Mouse (Mus musculus) forebrain, embryonic 16.5 days (tissue): ENCODE results near the gene Sgms1. TPM values are rescaled to one million over a fixed set of nuclear protein-coding genes. Genes with fewer than 3 reads are reported as not detected.

Experiments used
- ATAC-seq: fragments of 200-750 bp; cut with Nextera tagmentation; 2 replicates; pipeline ENCODE4 v1.8.0; 2017; ENCODE audit warnings: mild to moderate bottlenecking, moderate library complexity
- H3K27ac ChIP-seq: fragments of 300-500 bp; sonication (generic); 2 replicates; pipeline ENCODE4 v1.5.1; 2014; ENCODE audit warnings: low read length, control low read depth
- H3K27me3 ChIP-seq: fragments of 300-500 bp; sonication (generic); replicated peaks from 2 replicates; pipeline ENCODE4 v1.6.1; 2014; ENCODE audit warnings: low read length; ENCODE audit not compliant: control insufficient read depth, insufficient read depth
- H3K36me3 ChIP-seq: fragments of 300-500 bp; sonication (generic); 2 replicates; pipeline ENCODE4 v1.6.1; 2014; ENCODE audit not compliant: control insufficient read depth, insufficient read depth
- H3K4me1 ChIP-seq: fragments of 300-500 bp; sonication (generic); replicated peaks from 2 replicates; pipeline ENCODE4 v1.6.1; 2014; ENCODE audit warnings: low read length; ENCODE audit not compliant: control insufficient read depth, insufficient read depth
- H3K4me2 ChIP-seq: fragments of 300-500 bp; sonication (generic); 2 replicates; pipeline ENCODE4 v1.6.1; 2014; ENCODE audit warnings: mild to moderate bottlenecking, low read length, control low read depth
- H3K4me3 ChIP-seq: fragments of 300-500 bp; sonication (generic); replicated peaks from 2 replicates; pipeline ENCODE4 v1.5.1; 2014; ENCODE audit warnings: mild to moderate bottlenecking, low read length, control low read depth
- H3K9ac ChIP-seq: fragments of 300-500 bp; sonication (generic); replicated peaks from 2 replicates; pipeline ENCODE4 v1.6.1; 2014; ENCODE audit warnings: low read depth, low read length, control low read depth
- H3K9me3 ChIP-seq: fragments of 300-500 bp; sonication (generic); 2 replicates; pipeline ENCODE4 v1.6.1; 2016; ENCODE audit warnings: low read length; ENCODE audit not compliant: control insufficient read depth
- WGBS: fragments of 180-500 bp; shearing (Covaris S2); extraction: QIAGEN DNeasy Blood & Tissue Kit; methylation state at CpG from one replicate; pipeline ENCODE4 v1.1.7; 2014; 5-methylcytosine and 5-hydroxymethylcytosine counted together
- polyA plus RNA-seq: library from polyadenylated mRNA; unstranded; fragments of >200 nt; fragmentation: Nextera tagmentation; extraction: Ambion mirVana; gene quantifications from 2 replicates; pipeline ENCODE4 v1.2.1, GENCODE M21; 2015

Sgms1 gene
- polyA plus RNA-seq, 1 experiment from 2014 or later = 16.3 TPM

GRCm38 (mm10) chr19:32164128-32164527 is 225.4 kb downstream of the Sgms1 start:
- 93% methylated on average over 4 of the region's 4 CpGs for WGBS
- Histone ChIP-seq H3K4me1 (no peaks in the 10 kb centered on the region), H3K9ac (no peak overlapping the region), H3K27ac (no peak overlapping the region), H3K4me2 (no peak overlapping the region), H3K27me3 (no peaks in the 10 kb centered on the region), H3K9me3 (no peaks in the 10 kb centered on the region), H3K4me3 (no peak overlapping the region), H3K36me3 (no peaks in the 10 kb centered on the region)
- ATAC-seq = no peak

- no peak for ATAC-seq
- no peak overlapping the region for H3K4me3 ChIP-seq
- H3K9ac ChIP-seq = no peak overlapping the region
- no peaks in the 10 kb centered on the region for H3K4me1 ChIP-seq
- WGBS = 95% methylated on average over 7 of the region's 7 CpGs
- H3K4me2 ChIP-seq = no peak overlapping the region
- H3K27ac ChIP-seq = no peak overlapping the region
- H3K27me3 ChIP-seq = no peaks in the 10 kb centered on the region
- no peaks in the 10 kb centered on the region for H3K36me3 ChIP-seq
- no peaks in the 10 kb centered on the region for H3K9me3 ChIP-seq
Observed at GRCm38 (mm10) chr19:32159944-32160343, 229.6 kb downstream of the Sgms1 start.

- ATAC-seq = no peak
- no peaks in the 10 kb centered on the region for H3K9me3 ChIP-seq
- no peaks in the 10 kb centered on the region for H3K27me3 ChIP-seq
- H3K36me3 ChIP-seq = no peaks in the 10 kb centered on the region
- H3K4me2 ChIP-seq = no peak overlapping the region
- H3K4me1 ChIP-seq = no peaks in the 10 kb centered on the region
- no peak overlapping the region for H3K9ac ChIP-seq
- WGBS = 100% methylated on average over 1 of the region's 1 CpGs
- no peak overlapping the region for H3K27ac ChIP-seq
- no peak overlapping the region for H3K4me3 ChIP-seq
Observed at GRCm38 (mm10) chr19:32159168-32159567, 230.3 kb downstream of the Sgms1 start.

GRCm38 (mm10) chr19:32157045-32157444 is 232.5 kb downstream of the Sgms1 start:
- Histone ChIP-seq H3K4me1 (no peaks in the 10 kb centered on the region), H3K36me3 (no peaks in the 10 kb centered on the region), H3K27ac (no peak overlapping the region), H3K9me3 (no peaks in the 10 kb centered on the region), H3K9ac (no peak overlapping the region), H3K4me3 (no peak overlapping the region), H3K27me3 (no peaks in the 10 kb centered on the region), H3K4me2 (no peak overlapping the region)
- ATAC-seq = no peak
- 94% methylated on average over 6 of the region's 6 CpGs for WGBS

- no peak overlapping the region for H3K4me3 ChIP-seq
- 76% methylated on average over 6 of the region's 6 CpGs for WGBS
- no peaks in the 10 kb centered on the region for H3K4me1 ChIP-seq
- ATAC-seq = no peak
- H3K36me3 ChIP-seq = no peaks in the 10 kb centered on the region
- H3K27ac ChIP-seq = no peak overlapping the region
- no peak overlapping the region for H3K4me2 ChIP-seq
- no peak overlapping the region for H3K9ac ChIP-seq
- H3K27me3 ChIP-seq = no peaks in the 10 kb centered on the region
- H3K9me3 ChIP-seq = no peaks in the 10 kb centered on the region
Observed at GRCm38 (mm10) chr19:32152529-32152928, 237.0 kb downstream of the Sgms1 start.

- H3K4me2 ChIP-seq = no peak overlapping the region
- H3K9me3 ChIP-seq = no peaks in the 10 kb centered on the region
- H3K36me3 ChIP-seq = no peaks in the 10 kb centered on the region
- ATAC-seq = no peak
- 93% methylated on average over 5 of the region's 5 CpGs for WGBS
- no peak overlapping the region for H3K9ac ChIP-seq
- H3K4me3 ChIP-seq = no peak overlapping the region
- H3K4me1 ChIP-seq = no peaks in the 10 kb centered on the region
- no peak overlapping the region for H3K27ac ChIP-seq
- H3K27me3 ChIP-seq = no peaks in the 10 kb centered on the region
Observed at GRCm38 (mm10) chr19:32148710-32149109, 240.8 kb downstream of the Sgms1 start.

- Histone ChIP-seq H3K9ac (no peak overlapping the region), H3K36me3 (no peaks in the 10 kb centered on the region), H3K9me3 (no peaks in the 10 kb centered on the region), H3K4me1 (no peaks in the 10 kb centered on the region), H3K4me3 (no peak overlapping the region), H3K27me3 (no peaks in the 10 kb centered on the region), H3K4me2 (no peak overlapping the region), H3K27ac (no peak overlapping the region)
- ATAC-seq = no peak
- 82% methylated on average over 6 of the region's 6 CpGs for WGBS
Observed at GRCm38 (mm10) chr19:32142383-32142782, 247.1 kb downstream of the Sgms1 start.

GRCm38 (mm10) chr19:32138361-32139088 is 251.0 kb downstream of the Sgms1 start:
- no peaks in the 10 kb centered on the region for H3K9me3 ChIP-seq

GRCm38 (mm10) chr19:32137904-32138303 is 251.6 kb downstream of the Sgms1 start:
- no peaks in the 10 kb centered on the region for H3K9me3 ChIP-seq
- no peak overlapping the region for H3K4me3 ChIP-seq
- WGBS = 80% methylated on average over 5 of the region's 5 CpGs

More at GRCm38 (mm10) chr19:32138361-32139088, 251.0 kb downstream of the Sgms1 start:
- Histone ChIP-seq H3K4me3 (no peak overlapping the region), H3K9ac (no peak overlapping the region), H3K4me1 (peaks cover 5% of the 10 kb centered on the region), H3K4me2 (no peak overlapping the region), H3K27ac (no peak overlapping the region), H3K27me3 (no peaks in the 10 kb centered on the region), H3K36me3 (no peaks in the 10 kb centered on the region)
- 88% methylated on average over 14 of the region's 14 CpGs for WGBS
- ATAC-seq = no peak

More at GRCm38 (mm10) chr19:32137904-32138303, 251.6 kb downstream of the Sgms1 start:
- H3K36me3 ChIP-seq = no peaks in the 10 kb centered on the region
- H3K27me3 ChIP-seq = no peaks in the 10 kb centered on the region
- H3K9ac ChIP-seq = no peak overlapping the region
- peaks cover 5% of the 10 kb centered on the region for H3K4me1 ChIP-seq
- H3K4me2 ChIP-seq = no peak overlapping the region
- no peak overlapping the region for H3K27ac ChIP-seq
- ATAC-seq = no peak
